Mouse (Mus musculus) limb, embryonic 11.5 days (tissue): ENCODE data around the gene Nacc2. TPM values are rescaled to one million over a fixed set of nuclear protein-coding genes. Genes with fewer than 3 reads are reported as not detected.

Experiments used
- ATAC-seq: fragments of 200-750 bp; cut with Nextera tagmentation; 2 replicates; pipeline ENCODE4 v1.8.0; 2017; ENCODE audit warnings: low read depth; ENCODE audit not compliant: insufficient number of reproducible peaks, low FRiP score, low TSS enrichment
- DNase-seq: peaks from one replicate; pipeline ENCODE4 v3.0.0-alpha.2; 2015; ENCODE audit warnings: low spot score
- H3K27ac ChIP-seq: fragments of 300-500 bp; sonication (generic); replicated peaks from 2 replicates; pipeline ENCODE4 v1.5.1; 2014; ENCODE audit warnings: low read depth, mild to moderate bottlenecking, low read length
- H3K27me3 ChIP-seq: fragments of 300-500 bp; sonication (generic); 2 replicates; pipeline ENCODE4 v1.6.1; 2014; ENCODE audit warnings: mild to moderate bottlenecking, low read length, mixed read lengths; ENCODE audit not compliant: control insufficient read depth, insufficient read depth
- H3K36me3 ChIP-seq: fragments of 300-500 bp; sonication (generic); 2 replicates; pipeline ENCODE4 v1.6.1; 2014; ENCODE audit warnings: mild to moderate bottlenecking, low read length, moderate library complexity, mixed read lengths; ENCODE audit not compliant: control insufficient read depth, insufficient read depth
- H3K4me1 ChIP-seq: fragments of 300-500 bp; sonication (generic); 2 replicates; pipeline ENCODE4 v1.6.1; 2014; ENCODE audit warnings: low read length, mixed read lengths; ENCODE audit not compliant: control insufficient read depth, insufficient read depth
- H3K4me2 ChIP-seq: fragments of 300-500 bp; sonication (generic); 2 replicates; pipeline ENCODE4 v1.6.1; 2014; ENCODE audit warnings: low read depth, mild to moderate bottlenecking, moderate library complexity; ENCODE audit not compliant: severe bottlenecking
- H3K4me3 ChIP-seq: fragments of 300-500 bp; sonication (generic); 2 replicates; pipeline ENCODE4 v1.5.1; 2014; ENCODE audit warnings: low read depth, low read length
- H3K9ac ChIP-seq: fragments of 300-500 bp; sonication (generic); 2 replicates; pipeline ENCODE4 v1.6.1; 2014; ENCODE audit warnings: mild to moderate bottlenecking, low read length
- H3K9me3 ChIP-seq: fragments of 300-500 bp; sonication (generic); 2 replicates; pipeline ENCODE4 v1.6.1; 2016; ENCODE audit warnings: low read length; ENCODE audit not compliant: control insufficient read depth
- WGBS: fragments of 180-500 bp; shearing (Covaris S2); extraction: QIAGEN DNeasy Blood & Tissue Kit; methylation state at CpG from one replicate; pipeline ENCODE4 v1.1.7; 2014; 5-methylcytosine and 5-hydroxymethylcytosine counted together
- polyA plus RNA-seq: library from polyadenylated mRNA; unstranded; fragments of >200 nt; fragmentation: Nextera tagmentation; extraction: Ambion mirVana; gene quantifications from 2 replicates; pipeline ENCODE4 v1.2.1, GENCODE M21; 2014

Nacc2 gene
- polyA plus RNA-seq, 1 experiment from 2014 or later = 4.0 TPM

- 67% methylated on average over 5 of the region's 5 CpGs for WGBS
- no peaks in the 10 kb centered on the region for H3K9me3 ChIP-seq
- H3K9ac ChIP-seq = no peak overlapping the region
- no peak for DNase-seq
- ATAC-seq = no peak
- no peaks in the 10 kb centered on the region for H3K4me1 ChIP-seq
- no peaks in the 10 kb centered on the region for H3K36me3 ChIP-seq
- H3K27ac ChIP-seq = no peak overlapping the region
- no peak overlapping the region for H3K4me3 ChIP-seq
- H3K27me3 ChIP-seq = no peaks in the 10 kb centered on the region
- H3K4me2 ChIP-seq = no peak overlapping the region
These were observed 31.6 kb upstream of the Nacc2 start for GRCm38 (mm10) chr2:26154586-26154985.

- Histone ChIP-seq H3K4me2 (no peak overlapping the region), H3K4me3 (no peak overlapping the region), H3K36me3 (no peaks in the 10 kb centered on the region), H3K9me3 (no peaks in the 10 kb centered on the region), H3K9ac (no peak overlapping the region), H3K27ac (no peak overlapping the region), H3K27me3 (no peaks in the 10 kb centered on the region), H3K4me1 (no peaks in the 10 kb centered on the region)
- DNase-seq = peak; percentile 50
- 1% methylated on average over 4 of the region's 4 CpGs for WGBS
- ATAC-seq = no peak
These were observed 30.9 kb upstream of the Nacc2 start for GRCm38 (mm10) chr2:26153909-26154340.

GRCm38 (mm10) chr2:26153295-26153694 is 30.3 kb upstream of the Nacc2 start:
- DNase-seq (peak; percentile 64), ATAC-seq (no peak)
- H3K4me1 ChIP-seq = no peaks in the 10 kb centered on the region
- H3K4me3 ChIP-seq = no peak overlapping the region
- no peaks in the 10 kb centered on the region for H3K27me3 ChIP-seq
- H3K9ac ChIP-seq = no peak overlapping the region
- H3K27ac ChIP-seq = no peak overlapping the region
- H3K9me3 ChIP-seq = no peaks in the 10 kb centered on the region
- no peak overlapping the region for H3K4me2 ChIP-seq
- WGBS = 25% methylated on average over 4 of the region's 4 CpGs
- no peaks in the 10 kb centered on the region for H3K36me3 ChIP-seq

GRCm38 (mm10) chr2:26147706-26148370 is 24.8 kb upstream of the Nacc2 start:
- no peak overlapping the region for H3K4me3 ChIP-seq
- no peaks in the 10 kb centered on the region for H3K4me1 ChIP-seq
- no peaks in the 10 kb centered on the region for H3K27me3 ChIP-seq
- H3K4me2 ChIP-seq = no peak overlapping the region
- H3K27ac ChIP-seq = no peak overlapping the region
- no peaks in the 10 kb centered on the region for H3K9me3 ChIP-seq
- H3K9ac ChIP-seq = no peak overlapping the region; the same call in 1 of the 2 replicates
- no peaks in the 10 kb centered on the region for H3K36me3 ChIP-seq
- ATAC-seq (no peak), DNase-seq (no peak)
- WGBS = 33% methylated on average over 7 of the region's 7 CpGs

- 72% methylated on average over 7 of the region's 7 CpGs for WGBS
- DNase-seq (no peak), ATAC-seq (no peak)
- Histone ChIP-seq H3K4me3 (no peak overlapping the region), H3K9me3 (no peaks in the 10 kb centered on the region), H3K27ac (no peak overlapping the region), H3K36me3 (no peaks in the 10 kb centered on the region), H3K27me3 (no peaks in the 10 kb centered on the region), H3K4me2 (no peak overlapping the region), H3K9ac (no peak overlapping the region), H3K4me1 (no peaks in the 10 kb centered on the region)
These were observed 23.5 kb upstream of the Nacc2 start for GRCm38 (mm10) chr2:26146337-26147042.

GRCm38 (mm10) chr2:26145113-26145512 is 22.1 kb upstream of the Nacc2 start:
- WGBS = 84% methylated on average over 4 of the region's 4 CpGs
- Histone ChIP-seq H3K27ac (no peak overlapping the region), H3K27me3 (no peaks in the 10 kb centered on the region), H3K4me1 (peaks cover 3% of the 10 kb centered on the region; the same call in 1 of the 2 replicates), H3K36me3 (no peaks in the 10 kb centered on the region), H3K4me3 (no peak overlapping the region), H3K9ac (no peak overlapping the region), H3K9me3 (no peaks in the 10 kb centered on the region), H3K4me2 (no peak overlapping the region)
- no peak for ATAC-seq
- DNase-seq = no peak

- no peak for DNase-seq
- no peak for ATAC-seq
- Histone ChIP-seq H3K36me3 (no peaks in the 10 kb centered on the region), H3K4me3 (no peak overlapping the region), H3K27ac (no peak overlapping the region), H3K9ac (no peak overlapping the region), H3K4me2 (no peak overlapping the region), H3K4me1 (peaks cover 4% of the 10 kb centered on the region), H3K9me3 (no peaks in the 10 kb centered on the region), H3K27me3 (no peaks in the 10 kb centered on the region)
- WGBS = 55% methylated on average over 4 of the region's 4 CpGs
These were observed 21.3 kb upstream of the Nacc2 start for GRCm38 (mm10) chr2:26144331-26144730.

GRCm38 (mm10) chr2:26143556-26143955 is 20.5 kb upstream of the Nacc2 start:
- DNase-seq = no peak

More at GRCm38 (mm10) chr2:26143556-26143955, 20.5 kb upstream of the Nacc2 start:
- Histone ChIP-seq H3K9me3 (no peaks in the 10 kb centered on the region), H3K27me3 (no peaks in the 10 kb centered on the region), H3K36me3 (no peaks in the 10 kb centered on the region), H3K4me3 (no peak overlapping the region), H3K4me1 (peaks cover 12% of the 10 kb centered on the region), H3K27ac (no peak overlapping the region), H3K4me2 (no peak overlapping the region), H3K9ac (no peak overlapping the region)
- ATAC-seq = no peak
- 68% methylated on average over 2 of the region's 2 CpGs for WGBS
